Mouse (Mus musculus) cerebellum, postnatal 4 days (tissue): ENCODE results near the gene Tab1.

ENCODE experiments used
- DNase-seq, 2 experiments: peaks; one replicate each; pipeline ENCODE4 v3.0.0; 2022; ENCODE audit warnings: low spot score in 2 of 2, mixed read lengths in 1 of 2

The Tab1 gene

GRCm38 (mm10) chr15:80132993-80133586 is at the start of gene Tab1:
Gene Tab1 (plus strand): TSS chr15:80133127.
- peak; percentile 80 to 93 for DNase-seq

- peak; percentile 90 to 98 for DNase-seq
Observed at GRCm38 (mm10) chr15:80083276-80083731, 49.6 kb upstream of the Tab1 start.

- no peak for DNase-seq
Observed at GRCm38 (mm10) chr15:80083740-80084139, 49.2 kb upstream of the Tab1 start.

GRCm38 (mm10) chr15:80087406-80088012 is 45.4 kb upstream of the Tab1 start:
- no peak for DNase-seq

GRCm38 (mm10) chr15:80088637-80089036 is 44.3 kb upstream of the Tab1 start:
- DNase-seq = peak; percentile 84 to 95

GRCm38 (mm10) chr15:80090155-80090554 is 42.8 kb upstream of the Tab1 start:
- no peak for DNase-seq

GRCm38 (mm10) chr15:80090741-80091120 is 42.2 kb upstream of the Tab1 start:
- DNase-seq = no peak

GRCm38 (mm10) chr15:80091121-80091955 is 41.6 kb upstream of the Tab1 start, which contains the start of the genes Syngr1 and Rpl3:
Gene Syngr1 (plus strand): TSS chr15:80091334.
Gene Rpl3 (minus strand): TSS chr15:80091868.
- DNase-seq = peak; percentile 71 to 87

- DNase-seq = no peak
Observed at GRCm38 (mm10) chr15:80092041-80092441, 40.9 kb upstream of the Tab1 start.

- no peak for DNase-seq
Observed at GRCm38 (mm10) chr15:80092599-80092998, 40.3 kb upstream of the Tab1 start.

GRCm38 (mm10) chr15:80094201-80094600 is 38.7 kb upstream of the Tab1 start:
- peak in 1 of 2 experiments; percentile 41 for DNase-seq

- DNase-seq = no peak
Observed at GRCm38 (mm10) chr15:80095596-80095995, 37.3 kb upstream of the Tab1 start.

- no peak for DNase-seq
Observed at GRCm38 (mm10) chr15:80096406-80096805, 36.5 kb upstream of the Tab1 start.

GRCm38 (mm10) chr15:80096946-80097881 is 35.7 kb upstream of the Tab1 start:
- no peak for DNase-seq

GRCm38 (mm10) chr15:80097999-80098461 is 34.9 kb upstream of the Tab1 start:
- DNase-seq = no peak

- no peak for DNase-seq
Observed at GRCm38 (mm10) chr15:80098809-80099208, 34.1 kb upstream of the Tab1 start.

GRCm38 (mm10) chr15:80099477-80099876 is 33.5 kb upstream of the Tab1 start:
- DNase-seq = no peak

GRCm38 (mm10) chr15:80100196-80100595 is 32.7 kb upstream of the Tab1 start:
- DNase-seq = no peak

GRCm38 (mm10) chr15:80100871-80101270 is 32.1 kb upstream of the Tab1 start:
- DNase-seq = no peak

- DNase-seq = no peak
Observed at GRCm38 (mm10) chr15:80101503-80101902, 31.4 kb upstream of the Tab1 start.

GRCm38 (mm10) chr15:80102495-80102894 is 30.4 kb upstream of the Tab1 start:
- DNase-seq = no peak
